Mouse (Mus musculus): ENCODE data around the gene Ift122.

Gene Ift122

GRCm38 (mm10) chr6:115926416-115926815 is 73.1 kb downstream of the Ift122 start:
- DNase-seq (ENCODE audit: low spot score): no peak

- DNase-seq (ENCODE audit: low spot score): no peak
Observed at GRCm38 (mm10) chr6:115927292-115928242, 74.3 kb downstream of the Ift122 start.

GRCm38 (mm10) chr6:115930018-115930417 is 76.7 kb downstream of the Ift122 start:
- DNase-seq (ENCODE audit: low spot score): no peak

- DNase-seq (ENCODE audit: low spot score): no peak
Observed at GRCm38 (mm10) chr6:115931639-115932038, 78.4 kb downstream of the Ift122 start, which contains the start of gene Rho. Rho (plus strand) TSS chr6:115931748.

- DNase-seq (ENCODE audit: low spot score): no peak
Observed at GRCm38 (mm10) chr6:115932391-115932790, 79.1 kb downstream of the Ift122 start.

GRCm38 (mm10) chr6:115935544-115935943 is 82.3 kb downstream of the Ift122 start:
- DNase-seq (ENCODE audit: low spot score): no peak

- no peak for DNase-seq (ENCODE audit: low spot score)
Observed at GRCm38 (mm10) chr6:115938011-115938410, 84.7 kb downstream of the Ift122 start.

GRCm38 (mm10) chr6:115938798-115939197 is 85.5 kb downstream of the Ift122 start:
- no peak for DNase-seq (ENCODE audit: low spot score)

- DNase-seq (ENCODE audit: low spot score): no peak
Observed at GRCm38 (mm10) chr6:115940603-115941002, 87.3 kb downstream of the Ift122 start.

- no peak for DNase-seq (ENCODE audit: low spot score)
Observed at GRCm38 (mm10) chr6:115941128-115941527, 87.9 kb downstream of the Ift122 start.

GRCm38 (mm10) chr6:115943498-115944427 is 90.5 kb downstream of the Ift122 start:
- DNase-seq (ENCODE audit: low spot score): no peak

- no peak for DNase-seq (ENCODE audit: low spot score)
Observed at GRCm38 (mm10) chr6:115944638-115945037, 91.4 kb downstream of the Ift122 start, which contains the start of gene H1foo. H1foo (plus strand) TSS chr6:115944938.

- DNase-seq (ENCODE audit: low spot score): no peak
Observed at GRCm38 (mm10) chr6:115945633-115946032, 92.4 kb downstream of the Ift122 start.

GRCm38 (mm10) chr6:115946389-115946788 is 93.1 kb downstream of the Ift122 start:
- DNase-seq (ENCODE audit: low spot score): no peak

GRCm38 (mm10) chr6:115954506-115955074 is 101.3 kb downstream of the Ift122 start:
- no peak for DNase-seq (ENCODE audit: low spot score)

GRCm38 (mm10) chr6:115955169-115955568 is 101.9 kb downstream of the Ift122 start:
- no peak for DNase-seq (ENCODE audit: low spot score)

GRCm38 (mm10) chr6:115955664-115956063 is 102.4 kb downstream of the Ift122 start:
- no peak for DNase-seq (ENCODE audit: low spot score)

- no peak for DNase-seq (ENCODE audit: low spot score)
Observed at GRCm38 (mm10) chr6:115956418-115956921, 103.2 kb downstream of the Ift122 start.

- DNase-seq (ENCODE audit: low spot score): no peak
Observed at GRCm38 (mm10) chr6:115956922-115957601, 103.8 kb downstream of the Ift122 start.

- DNase-seq (ENCODE audit: low spot score): no peak
Observed at GRCm38 (mm10) chr6:115957681-115958080, 104.4 kb downstream of the Ift122 start.

- DNase-seq (ENCODE audit: low spot score): no peak
Observed at GRCm38 (mm10) chr6:115958445-115958844, 105.2 kb downstream of the Ift122 start.
